Mouse (Mus musculus): ENCODE measurements around the gene Psmf1.

DNA sequence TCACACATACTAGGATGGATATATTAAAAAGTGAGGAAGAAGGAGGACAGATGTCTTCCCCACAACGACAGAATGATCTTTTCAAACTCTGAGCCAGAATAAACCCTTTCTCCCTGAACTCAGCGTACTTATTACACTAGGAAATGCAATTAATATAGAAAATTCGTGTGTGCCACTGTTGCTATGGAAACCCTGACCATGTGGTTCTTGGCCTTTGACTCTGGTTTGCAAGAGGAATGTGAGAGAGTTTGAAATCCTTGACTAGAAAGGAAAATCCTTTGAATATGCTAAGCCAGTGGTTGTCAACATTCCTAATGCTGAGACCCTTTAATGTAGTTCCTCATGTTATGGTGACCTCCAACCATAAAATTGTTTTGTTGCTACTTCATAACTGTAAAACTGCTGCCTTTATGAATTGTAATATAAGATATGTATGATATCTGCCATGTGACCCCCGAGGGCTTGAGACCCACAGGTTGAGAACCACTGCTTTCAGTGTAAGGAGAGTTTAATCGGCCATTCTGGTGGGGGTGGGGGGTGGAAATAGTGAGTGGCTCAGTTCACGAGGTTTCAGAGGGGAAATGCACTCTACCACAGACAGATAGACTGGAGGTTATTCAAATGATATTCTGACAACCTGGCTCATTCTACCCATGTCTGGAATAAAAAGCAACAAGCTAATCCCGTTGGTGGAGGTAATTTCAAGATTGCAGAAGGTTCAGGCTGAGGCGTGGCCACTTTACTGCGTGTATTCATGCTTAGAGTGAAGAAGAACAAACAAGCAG is 12.5 kb upstream of the Psmf1 start:
- TF ChIP-seq CTCF (IDR thresholded peaks at IDR 0.05; ENCODE audit: low read depth) (no peak), EP300 (IDR thresholded peaks at IDR 0.05; ENCODE audit: low read depth) (no peak)
